Mouse (Mus musculus) G1E-ER4 (cell line): ENCODE results near the gene Srpr. TPM values are rescaled to one million over a fixed set of nuclear protein-coding genes. Genes with fewer than 3 reads are reported as not detected.
A peak's percentile ranks its signal among the peaks of the same experiment; 100 is the strongest.

Experiments used
- GATA1 ChIP-seq: IDR thresholded peaks from one replicate; pipeline ENCODE4 v1.8.0; 2012; ENCODE audit warnings: low read length, inconsistent platforms
- polyA plus RNA-seq: library from polyadenylated mRNA; stranded (reverse); fragments of >175 nt; gene quantifications from 2 replicates; pipeline ENCODE4 v1.2.3, GENCODE M21; 2012

Gene Srpr
- polyA plus RNA-seq, 1 experiment, result 4.8 TPM

- TF ChIP-seq GATA1, result no peak
Measured at GRCm38 (mm10) chr9:35210542-35211474, 10.8 kb downstream of the Srpr start, which contains the start of gene Foxred1. Gene Foxred1 (minus strand): TSS chr9:35211055.

- no peak for TF ChIP-seq GATA1
Measured at GRCm38 (mm10) chr9:35211573-35212511, 11.9 kb downstream of the Srpr start.

- TF ChIP-seq GATA1, result no peak
Measured at GRCm38 (mm10) chr9:35217963-35218362, 18.0 kb downstream of the Srpr start.

- TF ChIP-seq GATA1, result no peak
Measured at GRCm38 (mm10) chr9:35223466-35223865, 23.5 kb downstream of the Srpr start.

GRCm38 (mm10) chr9:35228671-35229070, 28.7 kb downstream of the Srpr start:
- no peak for TF ChIP-seq GATA1

- no peak for TF ChIP-seq GATA1
Measured at GRCm38 (mm10) chr9:35235996-35236395, 36.0 kb downstream of the Srpr start.

- no peak for TF ChIP-seq GATA1
Measured at GRCm38 (mm10) chr9:35238371-35238770, 38.4 kb downstream of the Srpr start.

- no peak for TF ChIP-seq GATA1
Measured at GRCm38 (mm10) chr9:35238915-35239571, 39.1 kb downstream of the Srpr start.

GRCm38 (mm10) chr9:35239734-35240133, 39.8 kb downstream of the Srpr start:
- TF ChIP-seq GATA1, result no peak

GRCm38 (mm10) chr9:35247405-35247804, 47.4 kb downstream of the Srpr start:
- TF ChIP-seq GATA1, result no peak

- no peak for TF ChIP-seq GATA1
Measured at GRCm38 (mm10) chr9:35249476-35249875, 49.5 kb downstream of the Srpr start.

- TF ChIP-seq GATA1, result no peak
Measured at GRCm38 (mm10) chr9:35257365-35257764, 57.4 kb downstream of the Srpr start.

GRCm38 (mm10) chr9:35262418-35262817, 62.4 kb downstream of the Srpr start:
- no peak for TF ChIP-seq GATA1

- TF ChIP-seq GATA1, result no peak
Measured at GRCm38 (mm10) chr9:35263431-35263830, 63.5 kb downstream of the Srpr start.

- TF ChIP-seq GATA1, result peak; percentile 49
Measured at GRCm38 (mm10) chr9:35264509-35264908, 64.5 kb downstream of the Srpr start.
